Mouse (Mus musculus) midbrain, embryonic 14.5 days (tissue): ENCODE results near the gene Fcrl5. TPM values are rescaled to one million over a fixed set of nuclear protein-coding genes. Genes with fewer than 3 reads are reported as not detected.

ENCODE experiments used
- ATAC-seq: fragments of 200-750 bp; cut with Nextera tagmentation; 2 replicates; pipeline ENCODE4 v1.8.0; 2017; ENCODE audit warnings: moderate number of reproducible peaks, moderate library complexity; ENCODE audit not compliant: low FRiP score, low TSS enrichment
- DNase-seq: peaks from one replicate; pipeline ENCODE4 v3.0.0-alpha.2; 2015
- H3K27ac ChIP-seq: fragments of 300-500 bp; sonication (generic); replicated peaks from 2 replicates; pipeline ENCODE4 v1.5.1; 2014; ENCODE audit warnings: mild to moderate bottlenecking, low read depth, low read length, moderate library complexity
- H3K27me3 ChIP-seq: fragments of 300-500 bp; sonication (generic); 2 replicates; pipeline ENCODE4 v1.6.1; 2014; ENCODE audit warnings: low read length, control low read depth, mixed read lengths; ENCODE audit not compliant: control insufficient read depth, insufficient read depth
- H3K36me3 ChIP-seq: fragments of 300-500 bp; sonication (generic); 2 replicates; pipeline ENCODE4 v1.6.1; 2014; ENCODE audit warnings: low read length, control low read depth; ENCODE audit not compliant: control insufficient read depth, insufficient read depth
- H3K4me1 ChIP-seq: fragments of 300-500 bp; sonication (generic); 2 replicates; pipeline ENCODE4 v1.6.1; 2014; ENCODE audit warnings: mild to moderate bottlenecking, antibody characterized with exemption, low read length, control low read depth; ENCODE audit not compliant: control insufficient read depth, insufficient read depth
- H3K4me2 ChIP-seq: fragments of 300-500 bp; sonication (generic); 2 replicates; pipeline ENCODE4 v1.6.1; 2014; ENCODE audit warnings: mild to moderate bottlenecking, low read length, moderate library complexity
- H3K4me3 ChIP-seq: fragments of 300-500 bp; sonication (generic); replicated peaks from 2 replicates; pipeline ENCODE4 v1.5.1; 2014; ENCODE audit warnings: low read depth, low read length
- H3K9ac ChIP-seq: fragments of 300-500 bp; sonication (generic); replicated peaks from 2 replicates; pipeline ENCODE4 v1.6.1; 2014; ENCODE audit warnings: mild to moderate bottlenecking, low read length, moderate library complexity
- H3K9me3 ChIP-seq: fragments of 300-500 bp; sonication (generic); 2 replicates; pipeline ENCODE4 v1.6.1; 2016; ENCODE audit warnings: low read length, control low read depth, mixed read lengths; ENCODE audit not compliant: control insufficient read depth
- WGBS: fragments of 180-500 bp; shearing (Covaris S2); extraction: QIAGEN DNeasy Blood & Tissue Kit; methylation state at CpG from one replicate; pipeline ENCODE4 v1.1.7; 2014; 5-methylcytosine and 5-hydroxymethylcytosine counted together
- polyA plus RNA-seq: library from polyadenylated mRNA; unstranded; fragments of >200 nt; fragmentation: Nextera tagmentation; extraction: Ambion mirVana; gene quantifications from 2 replicates; pipeline ENCODE4 v1.2.1, GENCODE M21; 2014

The Fcrl5 gene
- polyA plus RNA-seq, result not detected in 2 replicates

GRCm38 (mm10) chr3:87435479-87435878 lies at the start of gene Fcrl5:
Fcrl5 (plus strand) TSS chr3:87435773.
- Histone ChIP-seq H3K27ac (no peak within 1 kb of the TSS), H3K9ac (no peak within 1 kb of the TSS), H3K9me3 (0 out of 2 replicates have a peak, but pooled peaks cover 3% of the 10 kb centered on the region), H3K36me3 (no peaks in the 10 kb centered on the region), H3K4me3 (no peak within 1 kb of the TSS), H3K4me2 (no peak within 1 kb of the TSS), H3K4me1 (no peaks in the 10 kb centered on the region), H3K27me3 (no peaks in the 10 kb centered on the region)
- 87% methylated on average over 5 of the region's 5 CpGs for WGBS
- DNase-seq (no peak), ATAC-seq (no peak)

DNA sequence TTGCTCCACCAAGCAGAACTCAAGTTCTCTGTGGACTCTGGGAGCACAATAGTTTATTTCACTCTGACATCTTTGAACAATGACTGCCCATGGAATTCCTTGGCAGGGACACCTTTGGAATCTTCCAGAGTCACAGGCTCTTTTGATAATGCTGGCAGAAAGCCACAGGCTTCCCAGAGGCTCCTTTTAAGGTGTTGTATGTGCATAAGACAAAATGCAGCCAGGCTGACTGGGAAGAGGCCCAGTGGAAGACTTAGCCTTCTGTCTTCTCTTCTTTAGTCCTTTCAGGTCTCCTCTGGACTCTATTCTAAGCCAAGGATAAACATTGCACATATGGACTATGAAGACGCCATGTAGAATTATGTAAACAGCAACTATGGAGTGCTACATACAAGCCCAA lies 44.6 kb upstream of the Fcrl5 start:
- Histone ChIP-seq H3K9me3 (no peaks in the 10 kb centered on the region), H3K27ac (no peak overlapping the region), H3K4me1 (no peaks in the 10 kb centered on the region), H3K4me3 (no peak overlapping the region), H3K4me2 (no peak overlapping the region), H3K36me3 (no peaks in the 10 kb centered on the region), H3K9ac (no peak overlapping the region), H3K27me3 (no peaks in the 10 kb centered on the region)
- WGBS, result 79% methylated on average over 1 of the region's 1 CpGs
- DNase-seq (no peak), ATAC-seq (no peak)

GRCm38 (mm10) chr3:87398809-87399208 lies 36.8 kb upstream of the Fcrl5 start:
- H3K27ac ChIP-seq, result no peak overlapping the region
- no peaks in the 10 kb centered on the region for H3K4me1 ChIP-seq
- H3K4me2 ChIP-seq, result no peak overlapping the region
- no peaks in the 10 kb centered on the region for H3K27me3 ChIP-seq
- H3K9ac ChIP-seq, result no peak overlapping the region
- ATAC-seq (no peak), DNase-seq (no peak)
- H3K9me3 ChIP-seq, result no peaks in the 10 kb centered on the region
- no peaks in the 10 kb centered on the region for H3K36me3 ChIP-seq
- WGBS, result 62% methylated on average over 4 of the region's 4 CpGs
- H3K4me3 ChIP-seq, result no peak overlapping the region

DNA sequence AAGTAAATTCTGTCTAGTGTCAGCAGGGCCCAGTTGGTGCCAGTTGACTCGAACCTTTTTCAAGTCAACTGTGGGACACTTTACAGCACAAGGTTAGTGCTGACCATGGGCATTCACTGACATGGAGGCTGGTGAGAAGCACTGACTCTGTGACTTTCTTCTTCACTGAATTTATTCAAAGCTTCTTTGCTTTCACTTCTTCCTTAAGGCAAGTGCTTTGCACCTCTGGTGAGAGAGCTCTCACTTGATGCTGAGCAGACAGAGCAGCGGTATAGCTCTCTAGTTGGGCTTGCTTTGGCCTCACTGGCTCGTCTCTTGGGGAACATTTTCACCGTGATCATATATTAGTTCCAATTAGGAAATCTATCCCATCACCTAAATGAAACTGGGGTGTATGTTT lies 35.7 kb upstream of the Fcrl5 start:
- H3K4me3 ChIP-seq, result no peak overlapping the region
- H3K27me3 ChIP-seq, result no peaks in the 10 kb centered on the region
- H3K36me3 ChIP-seq, result no peaks in the 10 kb centered on the region
- no peak overlapping the region for H3K4me2 ChIP-seq
- WGBS, result 80% methylated on average over 4 of the region's 4 CpGs
- no peak overlapping the region for H3K9ac ChIP-seq
- ATAC-seq, result no peak
- H3K9me3 ChIP-seq, result no peaks in the 10 kb centered on the region
- DNase-seq, result no peak
- H3K27ac ChIP-seq, result no peak overlapping the region
- H3K4me1 ChIP-seq, result no peaks in the 10 kb centered on the region

DNA sequence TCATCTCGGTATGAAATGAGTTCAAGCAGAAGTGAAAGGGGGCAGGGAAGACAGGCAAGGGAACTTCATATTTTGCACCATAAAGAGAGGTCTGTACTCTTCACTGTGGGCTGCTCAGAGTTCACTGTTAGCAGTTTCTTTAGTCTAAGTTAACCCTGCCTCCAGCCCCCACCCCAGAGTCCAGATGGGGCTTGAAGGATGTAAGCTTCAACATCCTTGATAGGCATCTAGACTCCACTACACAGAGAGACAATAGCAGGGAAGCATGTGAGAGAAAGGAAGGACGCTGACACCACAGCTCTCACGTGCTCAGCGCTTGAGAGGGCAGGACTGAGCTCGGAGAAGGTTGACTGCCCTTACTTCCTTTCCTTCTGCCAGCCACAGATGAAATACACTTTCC lies 34.3 kb upstream of the Fcrl5 start:
- H3K9ac ChIP-seq, result no peak overlapping the region
- no peak for ATAC-seq
- DNase-seq, result no peak
- no peaks in the 10 kb centered on the region for H3K4me1 ChIP-seq
- H3K4me3 ChIP-seq, result no peak overlapping the region
- no peaks in the 10 kb centered on the region for H3K9me3 ChIP-seq
- H3K4me2 ChIP-seq, result no peak overlapping the region
- H3K27me3 ChIP-seq, result no peaks in the 10 kb centered on the region
- no peak overlapping the region for H3K27ac ChIP-seq
- 64% methylated on average over 5 of the region's 5 CpGs for WGBS
- H3K36me3 ChIP-seq, result no peaks in the 10 kb centered on the region

GRCm38 (mm10) chr3:87408171-87408570 lies 27.4 kb upstream of the Fcrl5 start:
- no peaks in the 10 kb centered on the region for H3K27me3 ChIP-seq
- H3K9me3 ChIP-seq, result no peaks in the 10 kb centered on the region
- no peak overlapping the region for H3K4me2 ChIP-seq
- H3K4me3 ChIP-seq, result no peak overlapping the region
- DNase-seq (peak; percentile 5), ATAC-seq (no peak)
- no peak overlapping the region for H3K9ac ChIP-seq
- WGBS, result 20% methylated on average over 4 of the region's 4 CpGs
- no peak overlapping the region for H3K27ac ChIP-seq
- H3K4me1 ChIP-seq, result no peaks in the 10 kb centered on the region
- no peaks in the 10 kb centered on the region for H3K36me3 ChIP-seq

GRCm38 (mm10) chr3:87409196-87409935 lies 26.2 kb upstream of the Fcrl5 start:
- H3K27ac ChIP-seq, result no peak overlapping the region
- H3K9ac ChIP-seq, result no peak overlapping the region
- H3K4me2 ChIP-seq, result no peak overlapping the region
- no peaks in the 10 kb centered on the region for H3K9me3 ChIP-seq
- no peaks in the 10 kb centered on the region for H3K4me1 ChIP-seq
- H3K4me3 ChIP-seq, result no peak overlapping the region
- 76% methylated on average over 4 of the region's 4 CpGs for WGBS
- DNase-seq (no peak), ATAC-seq (no peak)
- H3K36me3 ChIP-seq, result no peaks in the 10 kb centered on the region
- no peaks in the 10 kb centered on the region for H3K27me3 ChIP-seq

DNA sequence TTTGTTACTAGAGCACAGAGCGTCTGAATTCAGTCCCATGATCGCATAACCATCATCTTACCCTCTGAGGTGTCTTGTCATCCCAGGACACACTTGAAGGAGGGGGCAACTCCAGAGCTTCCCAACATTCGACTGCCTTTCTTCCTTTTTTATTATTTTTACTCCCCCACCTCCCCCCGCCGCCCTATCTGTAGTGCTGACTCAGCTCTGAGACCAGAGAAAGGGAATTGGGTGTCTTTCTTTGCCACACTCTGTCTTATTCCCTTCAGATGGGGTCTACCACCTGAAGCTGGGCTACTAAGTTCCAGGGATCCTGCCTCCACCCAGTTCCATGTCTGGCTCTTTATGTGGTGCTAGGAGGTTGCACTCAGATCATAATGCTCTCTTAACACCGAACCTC lies 25.0 kb upstream of the Fcrl5 start:
- WGBS, result 80% methylated on average over 6 of the region's 6 CpGs
- Histone ChIP-seq H3K4me3 (no peak overlapping the region), H3K4me2 (no peak overlapping the region), H3K27ac (no peak overlapping the region), H3K36me3 (no peaks in the 10 kb centered on the region), H3K4me1 (no peaks in the 10 kb centered on the region), H3K9ac (no peak overlapping the region), H3K9me3 (no peaks in the 10 kb centered on the region), H3K27me3 (no peaks in the 10 kb centered on the region)
- ATAC-seq, result no peak
- DNase-seq, result no peak

- no peaks in the 10 kb centered on the region for H3K9me3 ChIP-seq
- DNase-seq (peak; percentile 76), ATAC-seq (peak; percentile 46; the same call in 1 of the 2 replicates)
- no peaks in the 10 kb centered on the region for H3K4me1 ChIP-seq
- 11% methylated on average over 12 of the region's 12 CpGs for WGBS
- no peak overlapping the region for H3K4me2 ChIP-seq
- H3K27me3 ChIP-seq, result no peaks in the 10 kb centered on the region
- no peak overlapping the region for H3K4me3 ChIP-seq
- no peak overlapping the region for H3K27ac ChIP-seq
- H3K9ac ChIP-seq, result no peak overlapping the region
- no peaks in the 10 kb centered on the region for H3K36me3 ChIP-seq
Observed at GRCm38 (mm10) chr3:87411150-87411549, 24.4 kb upstream of the Fcrl5 start.
